Mouse (Mus musculus) cortical plate, adult 2 months (tissue): ENCODE measurements around the gene Snrnp40. TPM values are rescaled to one million over a fixed set of nuclear protein-coding genes. Genes with fewer than 3 reads are reported as not detected.

Experiments
- H3K27ac ChIP-seq: fragments of 200-500 bp; 2 replicates; pipeline ENCODE4 v1.5.1; 2012; ENCODE audit warnings: low read length, control low read depth, inconsistent platforms; ENCODE audit not compliant: insufficient read depth
- H3K4me1 ChIP-seq: fragments of 200-500 bp; 2 replicates; pipeline ENCODE4 v1.6.1; 2011; ENCODE audit warnings: low read length; ENCODE audit not compliant: control insufficient read depth, insufficient read depth
- H3K4me3 ChIP-seq: fragments of 200-500 bp; 2 replicates; pipeline ENCODE4 v1.5.1; 2011; ENCODE audit warnings: mild to moderate bottlenecking, low read length, control low read depth; ENCODE audit not compliant: insufficient read depth
- CTCF ChIP-seq: fragments of 200-500 bp; IDR thresholded peaks from 2 replicates; pipeline ENCODE4 v1.5.1; 2011; ENCODE audit warnings: mild to moderate bottlenecking, control low read depth, low read length; ENCODE audit not compliant: insufficient read depth; ENCODE audit errors: extremely low read depth
- POLR2A ChIP-seq: fragments of 200-500 bp; IDR thresholded peaks from 2 replicates; pipeline ENCODE4 v1.6.1; 2011; ENCODE audit warnings: mild to moderate bottlenecking, low read length, control low read depth; ENCODE audit not compliant: insufficient read depth; ENCODE audit errors: extremely low read depth
- polyA plus RNA-seq: library from polyadenylated mRNA; depleted of rRNA; stranded (reverse); fragments of >200 nt; gene quantifications from 2 replicates; pipeline ENCODE4 v1.2.3, GENCODE M21; 2012; rRNA removed

Snrnp40 gene
- 30.1 and 32.6 TPM in 2 replicates for polyA plus RNA-seq

GRCm38 (mm10) chr4:130359486-130360237 lies at the start of gene Snrnp40, which contains the start of gene Zcchc17:
Snrnp40 (plus strand) TSS chr4:130360132.
Zcchc17 (minus strand) TSS chr4:130359943.
- Histone ChIP-seq H3K4me3 (peak within 1 kb of the TSS; percentile 67), H3K4me1 (peaks cover 8% of the 10 kb centered on the region), H3K27ac (peak within 1 kb of the TSS; percentile 15; the same call in 1 of the 2 replicates)
- TF ChIP-seq CTCF: no peak
- TF ChIP-seq POLR2A: peak; percentile 96

- TF ChIP-seq CTCF (no peak), POLR2A (no peak)
- Histone ChIP-seq H3K27ac (no peak overlapping the region), H3K4me1 (no peaks in the 10 kb centered on the region), H3K4me3 (no peak overlapping the region)
Observed at GRCm38 (mm10) chr4:130312526-130312925, 47.4 kb upstream of the Snrnp40 start.

- H3K27ac ChIP-seq: no peak overlapping the region
- no peaks in the 10 kb centered on the region for H3K4me1 ChIP-seq
- no peak overlapping the region for H3K4me3 ChIP-seq
- no peak for TF ChIP-seq POLR2A
- no peak for TF ChIP-seq CTCF
Observed at GRCm38 (mm10) chr4:130313552-130313951, 46.4 kb upstream of the Snrnp40 start.

GRCm38 (mm10) chr4:130315771-130316527 lies 44.0 kb upstream of the Snrnp40 start:
- TF ChIP-seq CTCF (no peak), POLR2A (no peak)
- H3K4me3 ChIP-seq: no peak overlapping the region
- no peaks in the 10 kb centered on the region for H3K4me1 ChIP-seq
- H3K27ac ChIP-seq: no peak overlapping the region

- TF ChIP-seq CTCF: no peak
- H3K4me3 ChIP-seq: no peak overlapping the region
- no peak overlapping the region for H3K27ac ChIP-seq
- H3K4me1 ChIP-seq: no peaks in the 10 kb centered on the region
Observed at GRCm38 (mm10) chr4:130316691-130317090, 43.2 kb upstream of the Snrnp40 start.

GRCm38 (mm10) chr4:130318122-130318521 lies 41.8 kb upstream of the Snrnp40 start:
- H3K4me1 ChIP-seq: no peaks in the 10 kb centered on the region
- no peak overlapping the region for H3K27ac ChIP-seq
- TF ChIP-seq POLR2A (no peak), CTCF (no peak)
- H3K4me3 ChIP-seq: no peak overlapping the region

- H3K4me1 ChIP-seq: peaks cover 2% of the 10 kb centered on the region; the same call in 1 of the 2 replicates
- H3K4me3 ChIP-seq: no peak overlapping the region
- TF ChIP-seq POLR2A (no peak), CTCF (no peak)
- no peak overlapping the region for H3K27ac ChIP-seq
Observed at GRCm38 (mm10) chr4:130319564-130319963, 40.4 kb upstream of the Snrnp40 start.

GRCm38 (mm10) chr4:130321640-130322039 lies 38.3 kb upstream of the Snrnp40 start:
- peaks cover 2% of the 10 kb centered on the region; the same call in 1 of the 2 replicates for H3K4me1 ChIP-seq
- H3K27ac ChIP-seq: no peak overlapping the region
- H3K4me3 ChIP-seq: no peak overlapping the region
- TF ChIP-seq POLR2A: no peak
- TF ChIP-seq CTCF: no peak

GRCm38 (mm10) chr4:130322567-130322966 lies 37.4 kb upstream of the Snrnp40 start:
- Histone ChIP-seq H3K4me1 (peaks cover 2% of the 10 kb centered on the region; the same call in 1 of the 2 replicates), H3K27ac (no peak overlapping the region), H3K4me3 (no peak overlapping the region)
- TF ChIP-seq CTCF (no peak), POLR2A (no peak)

- Histone ChIP-seq H3K4me1 (peaks cover 2% of the 10 kb centered on the region; the same call in 1 of the 2 replicates), H3K27ac (no peak overlapping the region), H3K4me3 (no peak overlapping the region)
- TF ChIP-seq POLR2A (no peak), CTCF (no peak)
Observed at GRCm38 (mm10) chr4:130323165-130323564, 36.8 kb upstream of the Snrnp40 start.
